Mouse (Mus musculus) intestine, postnatal 0 days (tissue): ENCODE data around the gene Pax2. TPM values are rescaled to one million over a fixed set of nuclear protein-coding genes. Genes with fewer than 3 reads are reported as not detected.

Source experiments
- ATAC-seq: fragments of 200-750 bp; cut with Nextera tagmentation; 2 replicates; pipeline ENCODE4 v1.8.0; 2017; ENCODE audit warnings: mild to moderate bottlenecking, moderate TSS enrichment, moderate library complexity
- H3K27ac ChIP-seq: fragments of 300-500 bp; sonication (generic); 2 replicates; pipeline ENCODE4 v1.5.1; 2014; ENCODE audit warnings: mild to moderate bottlenecking, low read depth, low read length, moderate library complexity
- H3K27me3 ChIP-seq: fragments of 300-500 bp; sonication (generic); replicated peaks from 2 replicates; pipeline ENCODE4 v1.6.1; 2014; ENCODE audit warnings: low read length, mixed read lengths; ENCODE audit not compliant: control insufficient read depth, insufficient read depth
- H3K36me3 ChIP-seq: fragments of 300-500 bp; sonication (generic); 2 replicates; pipeline ENCODE4 v1.6.1; 2014; ENCODE audit warnings: mild to moderate bottlenecking, moderate library complexity; ENCODE audit not compliant: control insufficient read depth, insufficient read depth
- H3K4me1 ChIP-seq: fragments of 300-500 bp; sonication (generic); replicated peaks from 2 replicates; pipeline ENCODE4 v1.6.1; 2014; ENCODE audit warnings: antibody characterized with exemption, low read length, mixed read lengths; ENCODE audit not compliant: control insufficient read depth, insufficient read depth
- H3K4me2 ChIP-seq: fragments of 300-500 bp; sonication (generic); replicated peaks from 2 replicates; pipeline ENCODE4 v1.6.1; 2014; ENCODE audit warnings: low read depth, mild to moderate bottlenecking, moderate library complexity
- H3K4me3 ChIP-seq: fragments of 300-500 bp; sonication (generic); 2 replicates; pipeline ENCODE4 v1.5.1; 2014; ENCODE audit warnings: low read depth, low read length
- H3K9ac ChIP-seq: fragments of 300-500 bp; sonication (generic); 2 replicates; pipeline ENCODE4 v1.6.1; 2014; ENCODE audit warnings: mild to moderate bottlenecking, low read depth, low read length
- H3K9me3 ChIP-seq: fragments of 300-500 bp; sonication (generic); 2 replicates; pipeline ENCODE4 v1.6.1; 2016; ENCODE audit warnings: mixed run types; ENCODE audit not compliant: control insufficient read depth
- CTCF ChIP-seq: sonication (generic); IDR thresholded peaks from 2 replicates; pipeline ENCODE4 v1.5.1; 2016; ENCODE audit warnings: low read depth, mild to moderate bottlenecking, control low read depth, antibody characterized with exemption, moderate library complexity
- WGBS: fragments of 180-500 bp; shearing (Covaris S2); extraction: QIAGEN DNeasy Blood & Tissue Kit; methylation state at CpG from one replicate; pipeline ENCODE4 v1.1.7; 2014; 5-methylcytosine and 5-hydroxymethylcytosine counted together
- polyA plus RNA-seq: library from polyadenylated mRNA; unstranded; fragments of >200 nt; fragmentation: Nextera tagmentation; extraction: Ambion mirVana; gene quantifications from 2 replicates; pipeline ENCODE4 v1.2.1, GENCODE M21; 2015

The Pax2 gene
- polyA plus RNA-seq, 1 experiment from 2014 or later, result not detected

DNA sequence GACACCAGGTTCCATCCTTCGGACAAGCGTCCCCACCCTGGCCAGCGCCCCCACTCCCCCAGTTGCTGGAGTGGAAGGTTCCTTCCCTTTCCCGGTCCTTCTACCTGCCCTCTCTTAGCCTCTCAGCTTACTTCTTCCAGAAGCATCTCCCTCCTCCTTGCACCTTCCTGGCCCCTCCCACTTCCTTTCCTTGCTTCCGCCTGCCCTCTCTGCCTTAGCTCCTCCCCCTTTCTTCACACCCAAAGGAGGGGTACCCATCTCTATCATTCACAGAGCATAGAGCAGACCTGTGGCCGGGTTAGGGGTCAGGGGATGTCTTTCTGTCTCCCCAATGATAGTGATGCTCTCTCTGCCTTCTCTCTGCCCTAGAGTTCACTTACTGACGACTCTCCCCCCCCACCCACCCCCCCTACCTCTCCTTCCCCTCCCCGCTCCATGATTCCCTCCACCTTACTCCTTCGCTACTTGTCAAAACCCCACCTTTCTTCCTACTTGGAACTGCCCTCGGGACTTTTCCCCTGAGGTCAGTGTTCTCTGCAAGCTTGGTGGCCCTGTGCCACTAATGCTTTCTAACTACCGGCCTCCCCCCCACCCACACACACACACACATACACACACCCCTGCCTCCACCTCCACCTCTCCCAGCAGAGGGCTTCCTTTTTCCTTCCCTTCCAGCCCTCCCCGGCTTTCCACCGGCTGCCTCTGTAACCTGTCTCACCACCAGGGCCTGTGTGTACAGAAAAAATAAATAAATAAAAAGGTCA is 57.0 kb downstream of the Pax2 start:
- WGBS, result 51% methylated on average over 13 of the region's 13 CpGs
- no peak for ATAC-seq
- H3K36me3 ChIP-seq, result no peaks in the 10 kb centered on the region

DNA sequence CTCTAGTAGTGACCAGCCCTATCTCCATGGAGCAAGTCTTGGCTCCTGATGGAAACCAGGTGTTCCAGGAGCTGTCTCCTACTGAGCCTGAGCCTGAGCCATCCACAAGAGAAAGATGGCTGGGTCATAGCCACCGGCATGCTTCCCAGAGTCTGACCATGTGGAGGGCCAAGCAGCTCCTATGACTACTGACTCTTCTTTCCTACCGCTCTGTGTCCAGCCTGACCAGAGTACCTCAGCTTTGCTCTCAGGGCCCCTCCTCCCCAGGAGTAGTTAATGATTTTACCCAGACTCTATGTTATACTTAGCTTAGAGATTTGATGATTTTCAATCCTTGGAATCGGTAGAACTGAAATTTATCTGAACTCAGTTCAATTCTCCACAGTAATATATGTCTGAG is 59.3 kb downstream of the Pax2 start:
- no peaks in the 10 kb centered on the region for H3K9me3 ChIP-seq
- no peak overlapping the region for H3K9ac ChIP-seq
- H3K27ac ChIP-seq, result no peak overlapping the region
- H3K4me2 ChIP-seq, result no peak overlapping the region
- no peak for ATAC-seq
- no peaks in the 10 kb centered on the region for H3K36me3 ChIP-seq
- TF ChIP-seq CTCF, result no peak
- no peaks in the 10 kb centered on the region for H3K4me1 ChIP-seq
- peaks cover 3% of the 10 kb centered on the region; the same call in 1 of the 2 replicates for H3K27me3 ChIP-seq
- 75% methylated on average over 3 of the region's 3 CpGs for WGBS
- H3K4me3 ChIP-seq, result no peak overlapping the region

More for the DNA sequence above, 57.0 kb downstream of the Pax2 start:
- Histone ChIP-seq H3K9ac (no peak overlapping the region), H3K4me2 (no peak overlapping the region), H3K4me3 (no peak overlapping the region), H3K4me1 (no peaks in the 10 kb centered on the region), H3K27ac (no peak overlapping the region), H3K9me3 (no peaks in the 10 kb centered on the region), H3K27me3 (peaks cover 8% of the 10 kb centered on the region; the same call in 1 of the 2 replicates)
- no peak for TF ChIP-seq CTCF

DNA sequence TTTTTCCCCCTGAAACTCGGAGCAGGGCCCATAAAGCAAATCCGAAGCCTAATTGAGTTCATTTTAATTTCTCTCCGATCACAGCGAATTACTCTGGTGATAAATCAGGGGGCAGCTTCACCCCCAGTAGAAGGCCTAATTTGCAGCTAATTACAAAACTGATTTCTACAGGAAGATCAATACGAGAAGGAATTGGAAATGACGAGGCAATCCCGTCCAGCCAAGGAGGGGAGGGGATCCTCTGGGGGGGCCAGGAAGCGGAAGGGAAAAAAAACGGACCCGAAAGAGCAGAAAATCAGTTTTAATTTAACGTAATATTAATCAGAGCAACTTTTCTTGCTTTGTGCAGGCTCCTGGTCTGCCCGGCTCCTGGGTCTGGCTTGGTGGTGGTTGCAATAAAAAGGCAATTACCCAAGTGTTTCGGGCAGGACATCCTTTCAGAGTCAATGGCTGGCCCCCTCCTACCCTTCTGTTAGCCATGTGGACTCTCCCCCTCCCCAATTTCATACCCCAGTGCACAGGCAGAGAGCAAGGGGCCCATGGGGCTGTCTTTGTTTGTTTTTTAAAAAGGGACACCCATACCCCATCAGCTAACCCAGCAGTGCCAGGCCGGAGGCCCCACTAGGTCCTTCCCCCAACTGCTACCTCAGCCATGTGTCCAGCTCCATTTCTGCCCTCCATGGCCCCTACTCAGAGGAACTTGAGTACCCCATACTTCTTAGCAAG is 61.7 kb downstream of the Pax2 start:
- no peak for ATAC-seq
- Histone ChIP-seq H3K27me3 (0 out of 2 replicates have a peak, but pooled peaks cover 3% of the 10 kb centered on the region), H3K4me1 (no peaks in the 10 kb centered on the region), H3K27ac (no peak overlapping the region), H3K4me2 (no peak overlapping the region), H3K9me3 (no peaks in the 10 kb centered on the region), H3K36me3 (no peaks in the 10 kb centered on the region), H3K4me3 (no peak overlapping the region), H3K9ac (no peak overlapping the region)
- TF ChIP-seq CTCF, result no peak
- WGBS, result 59% methylated on average over 14 of the region's 14 CpGs

GRCm38 (mm10) chr19:44818676-44819075 is 62.8 kb downstream of the Pax2 start:
- H3K9ac ChIP-seq, result no peak overlapping the region
- H3K27ac ChIP-seq, result no peak overlapping the region
- H3K4me3 ChIP-seq, result no peak overlapping the region
- H3K27me3 ChIP-seq, result 0 out of 2 replicates have a peak, but pooled peaks cover 3% of the 10 kb centered on the region
- no peak for TF ChIP-seq CTCF
- no peaks in the 10 kb centered on the region for H3K9me3 ChIP-seq
- ATAC-seq, result no peak
- H3K36me3 ChIP-seq, result no peaks in the 10 kb centered on the region
- 59% methylated on average over 6 of the region's 6 CpGs for WGBS
- H3K4me2 ChIP-seq, result no peak overlapping the region
- H3K4me1 ChIP-seq, result no peaks in the 10 kb centered on the region

DNA sequence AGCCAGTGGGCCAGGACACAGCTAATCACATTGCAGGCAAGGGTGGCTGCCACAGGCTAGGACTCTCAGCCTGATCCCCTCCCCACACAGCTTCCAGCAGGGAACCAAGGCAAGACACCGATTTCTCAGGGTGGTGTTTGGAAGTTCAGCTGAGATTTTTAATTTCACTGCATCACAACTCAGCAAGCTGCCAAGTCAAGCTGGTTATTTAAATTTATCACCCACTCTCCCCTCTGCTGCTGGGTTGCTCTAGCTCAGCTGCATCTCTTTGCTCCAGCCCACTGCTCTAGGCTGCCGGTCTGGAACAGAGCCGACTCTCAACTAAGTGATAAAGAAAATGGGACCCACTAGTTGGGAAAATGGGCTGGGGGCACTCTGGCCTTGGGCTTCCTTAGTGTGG is 65.7 kb downstream of the Pax2 start:
- WGBS, result 60% methylated on average over 3 of the region's 3 CpGs
- H3K27ac ChIP-seq, result no peak overlapping the region
- H3K9me3 ChIP-seq, result no peaks in the 10 kb centered on the region
- no peaks in the 10 kb centered on the region for H3K4me1 ChIP-seq
- H3K9ac ChIP-seq, result no peak overlapping the region
- no peak overlapping the region for H3K4me2 ChIP-seq
- peaks cover 7% of the 10 kb centered on the region; the same call in 1 of the 2 replicates for H3K27me3 ChIP-seq
- no peak for ATAC-seq
- no peak overlapping the region for H3K4me3 ChIP-seq
- no peak for TF ChIP-seq CTCF
- no peaks in the 10 kb centered on the region for H3K36me3 ChIP-seq

DNA sequence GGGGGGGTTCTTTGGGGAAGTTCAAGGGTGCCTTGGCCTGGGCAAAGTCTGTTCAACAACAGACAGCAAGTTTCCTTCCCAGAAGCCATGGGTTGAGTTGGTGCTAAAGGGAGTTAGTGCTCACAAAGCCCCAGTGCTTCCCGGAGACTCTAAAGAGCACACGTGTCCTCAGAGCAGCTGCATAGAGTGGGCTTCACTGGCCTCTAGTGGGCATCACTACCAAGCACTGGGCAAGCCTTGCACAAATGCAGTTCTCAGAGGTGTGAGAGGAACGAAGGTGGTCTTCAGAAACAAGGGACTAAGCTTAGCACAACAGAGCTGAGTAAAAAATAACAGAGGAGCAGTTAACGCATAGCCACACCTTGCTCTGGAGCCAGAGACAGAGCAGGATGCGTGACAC is 66.5 kb downstream of the Pax2 start:
- 0 out of 2 replicates have a peak, but pooled peaks have one; percentile 26 for TF ChIP-seq CTCF
- H3K9ac ChIP-seq, result no peak overlapping the region
- WGBS, result 66% methylated on average over 5 of the region's 5 CpGs
- H3K36me3 ChIP-seq, result no peaks in the 10 kb centered on the region
- no peak for ATAC-seq
- no peak overlapping the region for H3K4me3 ChIP-seq
- H3K27me3 ChIP-seq, result peaks cover 7% of the 10 kb centered on the region; the same call in 1 of the 2 replicates
- H3K27ac ChIP-seq, result no peak overlapping the region
- H3K9me3 ChIP-seq, result no peaks in the 10 kb centered on the region
- H3K4me2 ChIP-seq, result no peak overlapping the region
- H3K4me1 ChIP-seq, result no peaks in the 10 kb centered on the region
